Mouse (Mus musculus) layer of hippocampus, postnatal 36 days (tissue): ENCODE data around the gene Rgl2. TPM values are rescaled to one million over a fixed set of nuclear protein-coding genes. Genes with fewer than 3 reads are reported as not detected.

Experiments used
- DNase-seq, 2 experiments: peaks; one replicate each; pipeline ENCODE4 v3.0.0; 2022
- total RNA-seq, 2 experiments: library from RNA; stranded (reverse); gene quantifications; 2 replicates each; pipeline ENCODE4 v1.2.3; 2021

Rgl2 gene
- total RNA-seq, 2 experiments from 2014 or later: 66.4 to 79.8 TPM

GRCm38 (mm10) chr17:33925406-33926116, 3.8 kb upstream of the Rgl2 start:
- DNase-seq: no peak

- no peak for DNase-seq
Measured at GRCm38 (mm10) chr17:33926207-33926932, 3.0 kb upstream of the Rgl2 start.

DNA sequence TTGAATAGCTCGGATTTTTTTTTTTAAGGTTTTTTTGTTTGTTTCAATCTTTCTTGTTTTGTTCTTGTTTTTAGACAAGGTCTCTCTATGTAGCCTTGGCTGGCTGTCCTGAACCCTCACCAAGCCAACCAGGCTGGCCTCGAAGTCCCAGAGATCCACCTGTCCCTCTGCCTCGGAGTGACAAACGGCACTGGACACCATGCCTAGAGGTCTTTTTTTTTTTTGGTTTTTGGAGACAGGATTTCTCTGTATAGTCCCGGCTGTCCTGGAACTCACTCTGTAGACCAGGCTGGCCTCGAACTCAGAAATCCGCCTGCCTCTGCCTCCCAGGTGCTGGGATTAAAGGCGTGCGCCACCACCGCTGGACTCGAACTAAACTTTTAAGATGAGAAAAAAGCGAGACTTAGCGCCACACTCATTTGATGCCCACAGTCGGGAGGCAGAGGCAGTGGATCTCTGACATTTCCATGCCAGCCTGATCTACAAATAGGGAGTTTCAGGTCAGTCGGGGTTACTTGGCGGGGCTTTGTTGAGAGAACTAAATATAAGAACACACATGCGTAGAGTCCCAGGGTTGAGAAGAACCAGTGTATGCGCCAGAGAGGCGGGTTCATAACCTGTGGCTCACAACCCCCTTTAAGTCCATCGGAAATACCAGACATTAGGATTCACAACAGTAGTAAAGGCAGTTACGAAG, 944 bp upstream of the Rgl2 start:
- DNase-seq: no peak

GRCm38 (mm10) chr17:33930280-33931158, 1.2 kb downstream of the Rgl2 start:
- DNase-seq: peak; percentile 71 to 72

- no peak for DNase-seq
Measured at GRCm38 (mm10) chr17:33931159-33931866, 2.0 kb downstream of the Rgl2 start.

GRCm38 (mm10) chr17:33931947-33932346, 2.6 kb downstream of the Rgl2 start:
- DNase-seq: no peak

DNA sequence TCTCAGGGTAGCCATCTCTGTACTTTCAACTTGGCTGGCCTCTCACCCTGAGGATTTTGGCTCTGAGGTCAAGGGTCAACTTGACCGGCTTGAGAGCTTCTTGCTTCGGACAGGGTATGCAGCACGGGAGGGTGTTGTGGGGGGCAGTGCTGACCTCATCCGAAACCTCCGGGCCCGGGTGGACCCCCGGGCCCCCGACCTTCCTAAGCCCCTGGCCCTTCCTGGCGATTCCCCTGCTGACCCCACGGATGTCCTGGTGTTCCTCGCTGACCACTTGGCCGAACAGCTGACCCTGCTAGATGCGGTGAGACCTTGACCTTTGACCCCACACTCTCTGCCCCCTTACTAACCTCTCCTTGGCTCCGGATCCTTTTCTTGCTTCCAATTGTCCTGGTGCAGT, 3.1 kb downstream of the Rgl2 start:
- DNase-seq: no peak

- no peak for DNase-seq
Measured at GRCm38 (mm10) chr17:33932970-33933369, 3.6 kb downstream of the Rgl2 start.

GRCm38 (mm10) chr17:33935422-33936055, 6.2 kb downstream of the Rgl2 start:
- DNase-seq: no peak

GRCm38 (mm10) chr17:33936993-33937392, 7.7 kb downstream of the Rgl2 start:
- DNase-seq: no peak

DNA sequence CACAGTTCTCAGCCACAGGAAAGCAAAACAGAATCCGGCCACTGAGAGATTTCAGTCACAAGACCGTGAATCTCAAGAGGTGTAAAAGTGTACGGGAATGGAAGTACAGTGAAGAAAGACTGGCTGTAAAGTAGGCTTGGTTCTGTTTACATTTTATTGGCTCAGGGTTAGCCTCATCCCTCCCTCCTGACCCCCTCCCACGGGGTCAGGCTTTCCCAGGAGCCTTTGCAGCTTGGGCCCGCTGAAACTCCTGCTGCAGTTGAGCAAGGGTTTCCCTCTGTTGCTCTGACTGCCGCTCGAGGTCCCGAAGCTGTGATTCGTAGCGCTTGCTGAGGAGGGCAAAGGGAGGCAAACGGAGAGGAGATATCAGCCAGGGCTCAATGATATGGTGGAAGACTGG, 9.4 kb downstream of the Rgl2 start:
- no peak for DNase-seq

- peak; percentile 83 to 86 for DNase-seq
Measured at GRCm38 (mm10) chr17:33940206-33940805, 11.0 kb downstream of the Rgl2 start, which contains the start of the genes Pfdn6 and Wdr46. Gene Pfdn6, minus strand, starts transcription at chr17:33940343. Gene Wdr46, plus strand, starts transcription at chr17:33940660.

DNA sequence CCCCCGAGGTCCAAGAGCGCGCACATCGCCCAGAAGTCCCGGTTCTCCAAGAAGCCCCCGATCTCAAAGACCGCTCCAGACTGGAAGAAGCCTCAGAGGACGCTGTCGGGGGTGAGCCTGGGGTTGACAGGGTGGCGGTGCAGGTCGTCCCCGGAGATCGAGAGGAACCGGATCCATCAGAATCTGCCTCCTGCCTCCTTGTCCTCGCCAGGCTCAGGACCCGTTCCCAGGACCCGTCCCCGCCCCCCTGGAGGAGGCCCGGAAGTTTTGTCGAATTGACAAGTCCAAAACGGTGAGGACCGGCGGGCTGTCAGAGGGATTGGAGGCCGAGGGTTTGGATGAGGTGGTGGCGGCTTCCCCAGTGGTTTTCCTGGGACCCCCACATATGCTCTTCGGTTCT, 11.6 kb downstream of the Rgl2 start:
- DNase-seq: no peak

DNA sequence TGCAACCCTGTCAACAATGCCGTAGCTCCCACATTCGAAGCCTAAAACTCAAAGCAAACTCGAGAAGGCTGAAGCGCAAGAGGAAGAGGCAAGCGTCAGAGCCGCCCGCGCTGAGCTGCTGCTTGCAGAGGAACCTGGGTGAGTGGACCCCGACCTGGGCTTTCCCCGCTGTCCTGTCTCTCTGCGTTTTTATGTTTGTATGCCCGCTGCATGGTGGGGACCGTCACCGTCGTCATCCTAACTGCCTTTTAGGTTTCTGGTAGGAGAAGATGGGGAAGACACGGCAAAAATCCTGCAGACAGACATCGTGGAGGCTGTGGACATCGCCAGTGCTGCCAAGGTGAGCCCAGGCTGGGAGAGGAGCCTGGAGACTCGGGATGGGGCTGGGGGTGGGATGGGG, 12.0 kb downstream of the Rgl2 start:
- no peak for DNase-seq

- no peak for DNase-seq
Measured at GRCm38 (mm10) chr17:33943454-33943853, 14.1 kb downstream of the Rgl2 start.

DNA sequence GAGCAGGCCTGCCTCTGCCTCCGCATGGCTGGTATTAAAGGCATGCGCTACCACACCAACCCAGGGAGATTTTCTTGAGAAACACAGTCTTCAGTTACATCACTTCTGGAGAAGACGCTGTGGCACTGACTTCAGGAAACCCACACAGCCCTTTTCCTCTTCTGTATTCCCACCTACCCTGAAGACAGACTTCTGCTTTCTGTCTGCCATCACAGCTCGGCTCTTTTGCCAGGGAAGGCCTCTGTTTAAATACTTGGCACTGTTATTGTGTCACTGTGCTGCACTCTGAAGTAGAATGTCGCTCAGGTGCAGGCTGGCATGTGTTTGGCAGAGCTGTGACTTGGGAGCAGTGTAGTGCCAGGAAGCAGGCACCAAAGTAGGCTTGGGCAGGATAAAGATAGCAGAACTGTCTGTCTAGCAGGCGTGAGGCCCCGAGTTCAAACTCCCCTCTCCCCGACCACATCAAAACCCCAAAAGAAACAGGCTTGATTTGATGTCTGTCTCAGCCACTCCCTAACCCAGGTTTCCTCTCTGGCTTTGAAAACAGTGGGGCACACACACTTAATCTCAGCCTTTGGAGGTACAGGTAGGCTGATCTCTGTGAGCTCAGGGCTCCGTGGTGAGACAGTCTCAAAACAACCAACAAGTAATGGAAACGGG, 18.2 kb downstream of the Rgl2 start:
- DNase-seq: no peak

GRCm38 (mm10) chr17:33948090-33948904, 19.0 kb downstream of the Rgl2 start:
- no peak for DNase-seq

DNA sequence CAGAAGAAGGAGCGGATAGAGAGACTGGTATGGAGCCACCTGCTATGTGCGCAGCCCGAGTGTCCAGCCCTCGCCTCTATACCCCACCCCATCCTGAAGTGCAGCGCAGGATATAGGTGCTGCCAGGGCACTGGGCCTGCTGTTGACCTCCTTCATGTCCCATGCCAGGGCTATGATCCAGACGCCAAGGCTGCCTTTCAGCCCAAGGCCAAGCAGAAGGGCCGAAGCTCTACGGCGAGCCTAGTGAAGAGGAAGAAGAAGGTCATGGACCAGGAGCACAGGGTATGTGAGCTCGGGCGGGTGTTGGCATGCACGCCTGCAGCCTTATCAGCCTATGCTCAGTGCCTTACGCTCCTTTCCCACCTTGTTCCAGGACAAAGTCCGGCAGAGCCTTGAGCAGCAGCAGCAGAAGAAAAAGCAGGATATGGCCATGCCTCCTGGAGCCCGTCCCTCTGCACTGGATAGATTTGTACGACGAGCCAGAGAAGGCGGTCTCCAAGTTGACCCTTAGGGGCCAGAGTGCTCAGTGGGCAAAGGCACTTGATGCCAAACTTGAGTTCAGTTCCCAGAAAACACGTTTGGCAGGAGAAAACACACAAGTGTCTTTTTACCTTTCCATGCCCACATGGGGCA, 19.7 kb downstream of the Rgl2 start:
- DNase-seq: no peak

- DNase-seq: no peak
Measured at GRCm38 (mm10) chr17:33950131-33950625, 20.8 kb downstream of the Rgl2 start.
